Mouse (Mus musculus) embryonic facial prominence, embryonic 11.5 days (tissue): ENCODE results near the gene Cpm. TPM values are rescaled to one million over a fixed set of nuclear protein-coding genes. Genes with fewer than 3 reads are reported as not detected.
A peak's percentile ranks its signal among the peaks of the same experiment; 100 is the strongest.

Source experiments
- ATAC-seq: fragments of 200-750 bp; cut with Nextera tagmentation; replicated peaks from 2 replicates; pipeline ENCODE4 v1.8.0; 2017; ENCODE audit warnings: low read depth; ENCODE audit not compliant: insufficient number of reproducible peaks, low FRiP score, low TSS enrichment
- DNase-seq: peaks from one replicate; pipeline ENCODE4 v3.0.0-alpha.2; 2015; ENCODE audit warnings: low spot score
- H3K27ac ChIP-seq: fragments of 300-500 bp; sonication (generic); replicated peaks from 2 replicates; pipeline ENCODE4 v1.5.1; 2014; ENCODE audit warnings: mild to moderate bottlenecking, low read depth, low read length, control low read depth
- H3K27me3 ChIP-seq: fragments of 300-500 bp; sonication (generic); 2 replicates; pipeline ENCODE4 v1.6.1; 2014; ENCODE audit warnings: mild to moderate bottlenecking, low read length, moderate library complexity, mixed read lengths; ENCODE audit not compliant: control insufficient read depth, insufficient read depth
- H3K36me3 ChIP-seq: fragments of 300-500 bp; sonication (generic); replicated peaks from 2 replicates; pipeline ENCODE4 v1.6.1; 2014; ENCODE audit warnings: low read depth, mild to moderate bottlenecking, low read length, moderate library complexity, mixed read lengths; ENCODE audit not compliant: control insufficient read depth, insufficient read depth
- H3K4me1 ChIP-seq: fragments of 300-500 bp; sonication (generic); 2 replicates; pipeline ENCODE4 v1.6.1; 2014; ENCODE audit warnings: low read length, mixed read lengths; ENCODE audit not compliant: control insufficient read depth, insufficient read depth
- H3K4me2 ChIP-seq: fragments of 300-500 bp; sonication (generic); 2 replicates; pipeline ENCODE4 v1.6.1; 2014; ENCODE audit warnings: low read depth, mild to moderate bottlenecking, control low read depth, low read length, moderate library complexity
- H3K4me3 ChIP-seq: fragments of 300-500 bp; sonication (generic); 2 replicates; pipeline ENCODE4 v1.5.1; 2014; ENCODE audit warnings: low read depth, low read length, control low read depth
- H3K9ac ChIP-seq: fragments of 300-500 bp; sonication (generic); replicated peaks from 2 replicates; pipeline ENCODE4 v1.6.1; 2014; ENCODE audit warnings: mild to moderate bottlenecking, control low read depth, low read length
- H3K9me3 ChIP-seq: fragments of 300-500 bp; sonication (generic); replicated peaks from 2 replicates; pipeline ENCODE4 v1.6.1; 2016; ENCODE audit warnings: mild to moderate bottlenecking, low read length, inconsistent platforms, mixed read lengths; ENCODE audit not compliant: control insufficient read depth
- WGBS: fragments of 180-500 bp; shearing (Covaris S2); extraction: QIAGEN DNeasy Blood & Tissue Kit; methylation state at CpG from one replicate; pipeline ENCODE4 v1.1.7; 2014; 5-methylcytosine and 5-hydroxymethylcytosine counted together
- polyA plus RNA-seq: library from polyadenylated mRNA; unstranded; fragments of >200 nt; fragmentation: Nextera tagmentation; extraction: Ambion mirVana; gene quantifications from 2 replicates; pipeline ENCODE4 v1.2.1, GENCODE M21; 2014

The Cpm gene
- polyA plus RNA-seq, 1 experiment from 2014 or later = 10.9 TPM

DNA sequence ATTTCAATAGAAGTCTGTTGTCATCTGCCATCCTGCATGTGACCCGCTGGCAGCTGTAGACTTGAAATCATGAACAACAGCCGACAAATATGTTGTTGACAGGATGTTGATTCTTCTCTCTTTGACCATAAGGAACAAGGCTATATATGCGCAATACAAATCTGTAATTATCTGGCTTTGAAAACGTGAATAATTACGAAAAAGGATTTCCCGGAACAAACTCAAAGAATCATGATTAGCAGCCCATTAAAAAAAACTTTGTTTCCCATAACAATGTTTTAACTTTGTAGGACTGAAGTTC is 27.3 kb downstream of the Cpm start:
- H3K4me3 ChIP-seq = no peak overlapping the region
- H3K36me3 ChIP-seq = no peaks in the 10 kb centered on the region
- 88% methylated on average over 6 of the region's 6 CpGs for WGBS
- no peaks in the 10 kb centered on the region for H3K27me3 ChIP-seq
- no peak for DNase-seq
- H3K9ac ChIP-seq = no peak overlapping the region
- no peak overlapping the region for H3K27ac ChIP-seq
- H3K9me3 ChIP-seq = no peaks in the 10 kb centered on the region
- H3K4me1 ChIP-seq = no peaks in the 10 kb centered on the region
- ATAC-seq = no peak
- no peak overlapping the region for H3K4me2 ChIP-seq

DNA sequence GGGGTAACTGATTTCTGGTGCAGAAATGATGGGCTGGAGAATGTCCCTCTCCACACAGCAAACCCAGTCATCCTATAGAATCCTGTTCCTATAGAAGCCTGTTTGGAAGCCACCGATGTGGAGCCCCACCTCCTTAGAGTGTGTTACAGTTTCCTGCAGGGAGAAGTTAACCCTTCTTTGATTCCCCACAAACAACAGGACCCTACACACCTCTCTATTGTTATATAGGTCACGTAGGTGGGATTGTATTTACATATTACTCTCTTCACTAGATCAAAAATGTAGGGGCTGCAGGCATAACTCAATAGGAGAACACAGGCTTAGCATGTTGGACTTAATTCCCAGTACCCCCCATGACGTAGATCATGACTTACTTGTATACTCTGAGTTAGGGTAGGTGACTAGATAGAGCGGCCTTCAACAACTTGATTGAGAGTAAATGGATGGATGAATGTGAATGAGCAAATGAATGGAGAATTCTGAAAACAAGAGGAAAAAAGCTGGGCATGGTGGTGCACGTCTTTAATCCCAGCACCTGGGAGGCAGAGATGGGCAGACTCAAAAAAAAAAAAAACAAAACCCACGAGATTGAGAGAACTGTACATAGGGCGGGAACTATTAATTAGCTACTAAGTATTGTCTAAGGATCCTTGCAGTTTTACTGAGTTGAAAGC is 27.8 kb downstream of the Cpm start:
- WGBS = 81% methylated on average over 7 of the region's 7 CpGs
- no peak overlapping the region for H3K9ac ChIP-seq
- H3K27me3 ChIP-seq = no peaks in the 10 kb centered on the region
- no peaks in the 10 kb centered on the region for H3K4me1 ChIP-seq
- DNase-seq (no peak), ATAC-seq (no peak)
- H3K27ac ChIP-seq = no peak overlapping the region
- no peak overlapping the region for H3K4me2 ChIP-seq
- no peak overlapping the region for H3K4me3 ChIP-seq
- H3K36me3 ChIP-seq = no peaks in the 10 kb centered on the region
- no peaks in the 10 kb centered on the region for H3K9me3 ChIP-seq

DNA sequence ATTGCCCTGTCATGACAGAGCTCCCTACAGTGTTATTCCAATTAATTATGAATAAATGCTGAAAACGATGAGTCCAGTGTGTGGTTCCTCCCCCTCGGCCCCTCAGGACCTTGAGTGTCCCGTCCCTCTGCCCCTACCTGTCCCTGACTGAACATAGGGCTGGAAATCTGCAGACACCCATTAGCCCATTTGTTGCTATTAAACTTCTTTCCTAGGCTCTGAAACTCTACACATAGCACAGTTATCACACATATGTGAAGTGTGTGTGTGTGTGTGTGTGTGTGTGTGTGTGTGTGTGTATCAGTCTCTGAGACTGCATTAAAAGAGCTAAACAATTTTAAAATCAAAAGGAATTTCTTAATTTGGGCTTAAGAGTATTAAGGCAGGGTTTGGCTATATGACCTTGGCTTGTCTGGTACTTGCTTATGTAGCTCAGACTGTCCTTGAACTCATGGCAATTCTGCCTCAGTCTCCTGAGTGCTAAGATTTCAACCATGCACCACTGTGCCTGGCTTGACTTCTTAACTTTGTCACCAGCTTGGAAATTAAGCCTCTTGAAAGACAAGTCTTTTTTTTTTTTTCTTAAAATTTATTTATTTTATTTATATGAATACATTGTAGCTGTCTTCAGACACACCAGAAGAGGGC is 28.5 kb downstream of the Cpm start:
- DNase-seq (no peak), ATAC-seq (no peak)
- 76% methylated on average over 3 of the region's 3 CpGs for WGBS
- H3K27ac ChIP-seq = no peak overlapping the region
- no peak overlapping the region for H3K9ac ChIP-seq
- H3K27me3 ChIP-seq = no peaks in the 10 kb centered on the region
- H3K36me3 ChIP-seq = no peaks in the 10 kb centered on the region
- no peaks in the 10 kb centered on the region for H3K4me1 ChIP-seq
- H3K9me3 ChIP-seq = no peaks in the 10 kb centered on the region
- H3K4me2 ChIP-seq = no peak overlapping the region
- no peak overlapping the region for H3K4me3 ChIP-seq

- DNase-seq = no peak
- no peak for ATAC-seq
- no peaks in the 10 kb centered on the region for H3K27me3 ChIP-seq
- H3K4me1 ChIP-seq = no peaks in the 10 kb centered on the region
- H3K9me3 ChIP-seq = no peaks in the 10 kb centered on the region
- WGBS = 90% methylated on average over 14 of the region's 14 CpGs
- no peaks in the 10 kb centered on the region for H3K36me3 ChIP-seq
- no peak overlapping the region for H3K27ac ChIP-seq
- H3K4me3 ChIP-seq = no peak overlapping the region
- no peak overlapping the region for H3K9ac ChIP-seq
- H3K4me2 ChIP-seq = no peak overlapping the region
Observed at GRCm38 (mm10) chr10:117658522-117659429, 29.5 kb downstream of the Cpm start.

- ATAC-seq (no peak), DNase-seq (no peak)
- H3K4me3 ChIP-seq = no peak overlapping the region
- no peaks in the 10 kb centered on the region for H3K9me3 ChIP-seq
- no peaks in the 10 kb centered on the region for H3K36me3 ChIP-seq
- H3K27me3 ChIP-seq = no peaks in the 10 kb centered on the region
- WGBS = 62% methylated on average over 11 of the region's 11 CpGs
- H3K27ac ChIP-seq = no peak overlapping the region
- no peak overlapping the region for H3K4me2 ChIP-seq
- no peak overlapping the region for H3K9ac ChIP-seq
- H3K4me1 ChIP-seq = no peaks in the 10 kb centered on the region
Observed at GRCm38 (mm10) chr10:117659430-117659813, 30.1 kb downstream of the Cpm start.

DNA sequence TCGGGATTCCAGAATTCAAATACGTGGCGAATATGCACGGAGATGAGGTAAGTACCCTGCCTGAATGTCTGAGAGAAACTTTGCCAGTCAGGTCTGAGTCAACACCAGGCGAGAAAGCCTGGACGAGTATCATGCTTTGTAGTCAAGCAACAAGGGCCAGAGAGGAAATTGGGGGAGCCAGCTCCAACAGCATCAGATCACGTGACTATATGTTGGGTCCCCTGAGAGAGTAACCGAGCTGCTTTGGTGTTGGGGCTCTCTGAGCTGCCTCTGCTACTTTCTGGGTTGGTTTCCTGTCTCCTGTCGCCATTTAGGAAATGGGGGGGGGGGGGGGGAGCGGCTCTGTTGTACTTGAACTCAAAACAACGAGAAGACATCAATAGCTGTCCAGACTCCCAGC is 30.5 kb downstream of the Cpm start:
- no peak overlapping the region for H3K4me2 ChIP-seq
- H3K4me3 ChIP-seq = no peak overlapping the region
- ATAC-seq = no peak
- 49% methylated on average over 11 of the region's 11 CpGs for WGBS
- DNase-seq = peak; percentile 52
- no peaks in the 10 kb centered on the region for H3K9me3 ChIP-seq
- no peak overlapping the region for H3K9ac ChIP-seq
- H3K27me3 ChIP-seq = no peaks in the 10 kb centered on the region
- H3K4me1 ChIP-seq = no peaks in the 10 kb centered on the region
- no peak overlapping the region for H3K27ac ChIP-seq
- no peaks in the 10 kb centered on the region for H3K36me3 ChIP-seq

- Histone ChIP-seq H3K27me3 (no peaks in the 10 kb centered on the region), H3K27ac (no peak overlapping the region), H3K9ac (no peak overlapping the region), H3K4me1 (no peaks in the 10 kb centered on the region), H3K4me3 (no peak overlapping the region), H3K9me3 (no peaks in the 10 kb centered on the region), H3K4me2 (no peak overlapping the region), H3K36me3 (no peaks in the 10 kb centered on the region)
- no peak for DNase-seq
- 75% methylated on average over 15 of the region's 15 CpGs for WGBS
- no peak for ATAC-seq
Observed at GRCm38 (mm10) chr10:117662316-117663055, 33.2 kb downstream of the Cpm start.
